Mouse (Mus musculus) hindbrain, embryonic 16.5 days (tissue): ENCODE measurements around the gene Rps26. TPM values are rescaled to one million over a fixed set of nuclear protein-coding genes. Genes with fewer than 3 reads are reported as not detected.

Experiments used
- ATAC-seq: fragments of 200-750 bp; cut with Nextera tagmentation; 2 replicates; pipeline ENCODE4 v1.8.0; 2017; ENCODE audit warnings: moderate TSS enrichment, moderate library complexity
- H3K27ac ChIP-seq: fragments of 300-500 bp; sonication (generic); 2 replicates; pipeline ENCODE4 v1.5.1; 2014; ENCODE audit warnings: low read depth, mild to moderate bottlenecking, control low read depth, low read length, moderate library complexity
- H3K27me3 ChIP-seq: fragments of 300-500 bp; sonication (generic); replicated peaks from 2 replicates; pipeline ENCODE4 v1.6.1; 2014; ENCODE audit warnings: low read length; ENCODE audit not compliant: control insufficient read depth, insufficient read depth
- H3K36me3 ChIP-seq: fragments of 300-500 bp; sonication (generic); 2 replicates; pipeline ENCODE4 v1.6.1; 2014; ENCODE audit warnings: mild to moderate bottlenecking, low read length, moderate library complexity, mixed read lengths; ENCODE audit not compliant: control insufficient read depth, insufficient read depth
- H3K4me1 ChIP-seq: fragments of 300-500 bp; sonication (generic); 2 replicates; pipeline ENCODE4 v1.6.1; 2014; ENCODE audit warnings: low read depth, low read length; ENCODE audit not compliant: control insufficient read depth, insufficient read depth
- H3K4me2 ChIP-seq: fragments of 300-500 bp; sonication (generic); 2 replicates; pipeline ENCODE4 v1.6.1; 2014; ENCODE audit warnings: mild to moderate bottlenecking, low read length, control low read depth, moderate library complexity
- H3K4me3 ChIP-seq: fragments of 300-500 bp; sonication (generic); 2 replicates; pipeline ENCODE4 v1.5.1; 2014; ENCODE audit warnings: mild to moderate bottlenecking, low read length, control low read depth, moderate library complexity
- H3K9ac ChIP-seq: fragments of 300-500 bp; sonication (generic); 2 replicates; pipeline ENCODE4 v1.6.1; 2014; ENCODE audit warnings: low read depth, mild to moderate bottlenecking, control low read depth, low read length, moderate library complexity
- H3K9me3 ChIP-seq: fragments of 300-500 bp; sonication (generic); 2 replicates; pipeline ENCODE4 v1.6.1; 2014; ENCODE audit warnings: mild to moderate bottlenecking, low read length, moderate library complexity; ENCODE audit not compliant: control insufficient read depth
- WGBS: fragments of 180-500 bp; shearing (Covaris S2); extraction: QIAGEN DNeasy Blood & Tissue Kit; methylation state at CpG from one replicate; pipeline ENCODE4 v1.1.7; 2014; 5-methylcytosine and 5-hydroxymethylcytosine counted together
- polyA plus RNA-seq: library from polyadenylated mRNA; unstranded; fragments of >200 nt; fragmentation: Nextera tagmentation; extraction: Ambion mirVana; gene quantifications from 2 replicates; pipeline ENCODE4 v1.2.1, GENCODE M21; 2015

The Rps26 gene
- polyA plus RNA-seq, 1 experiment from 2014 or later, result 313 TPM

DNA sequence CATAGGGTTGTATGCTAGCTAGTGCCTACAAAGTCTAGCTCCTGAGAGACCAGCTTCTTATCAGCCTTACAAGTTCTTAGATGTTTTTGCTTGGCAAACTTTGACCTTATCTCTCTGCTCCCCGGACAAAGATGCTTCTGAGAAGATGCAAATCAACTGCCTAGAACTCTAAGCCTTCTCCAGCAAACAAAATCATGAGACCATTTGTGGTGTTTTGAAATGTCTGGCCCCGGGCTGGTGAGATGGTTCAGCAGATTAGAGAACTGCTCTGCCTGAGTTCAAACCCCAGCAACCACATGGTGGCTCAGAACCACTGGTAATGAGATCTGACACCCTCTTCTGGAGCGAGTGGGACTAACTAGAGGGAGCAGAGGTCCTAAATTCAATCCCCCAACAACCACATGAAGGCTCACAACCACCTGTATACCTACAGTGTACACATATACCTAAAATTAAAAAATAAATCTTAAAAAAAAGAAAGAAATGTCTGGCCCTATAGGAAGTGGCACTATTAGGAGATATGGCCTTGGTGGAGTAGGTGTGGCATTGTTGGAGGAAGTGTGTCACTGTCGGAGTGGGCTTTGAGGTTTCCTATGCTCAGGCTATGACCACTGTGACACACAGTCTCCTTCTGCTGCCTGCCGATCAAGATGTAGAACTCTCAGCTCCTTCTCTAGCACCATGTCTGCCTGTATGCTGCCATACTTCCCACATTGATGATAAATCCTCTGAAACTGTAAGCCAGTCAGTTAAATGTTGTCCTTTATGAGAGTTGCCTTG, 37.1 kb upstream of the Rps26 start:
- WGBS, result 71% methylated on average over 5 of the region's 5 CpGs
- no peak overlapping the region for H3K4me2 ChIP-seq
- H3K9ac ChIP-seq, result no peak overlapping the region

DNA sequence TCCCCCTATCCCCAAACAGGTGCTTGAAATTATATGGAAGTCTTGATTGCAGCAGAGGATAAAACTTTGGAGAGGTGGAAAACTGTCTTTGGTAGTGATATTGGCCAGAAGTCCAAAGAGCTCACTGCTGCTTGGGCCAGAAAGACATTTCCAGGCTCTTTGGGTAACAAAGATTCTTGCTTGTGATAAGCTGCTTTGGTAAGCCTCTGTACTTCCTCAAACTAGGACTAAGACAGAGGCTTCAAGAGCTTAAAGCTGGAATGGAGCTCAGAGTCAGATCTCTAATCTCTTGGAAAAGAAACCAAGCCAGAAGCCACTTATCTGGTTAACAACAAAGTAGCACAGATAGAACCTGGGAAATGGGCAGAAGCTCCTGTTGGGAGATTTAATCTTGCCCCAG, 35.9 kb upstream of the Rps26 start:
- H3K9ac ChIP-seq, result no peak overlapping the region
- no peaks in the 10 kb centered on the region for H3K36me3 ChIP-seq
- no peaks in the 10 kb centered on the region for H3K9me3 ChIP-seq
- H3K4me1 ChIP-seq, result no peaks in the 10 kb centered on the region
- no peaks in the 10 kb centered on the region for H3K27me3 ChIP-seq
- ATAC-seq, result no peak
- H3K4me2 ChIP-seq, result no peak overlapping the region
- H3K4me3 ChIP-seq, result no peak overlapping the region
- no peak overlapping the region for H3K27ac ChIP-seq

More for the DNA sequence above, 37.1 kb upstream of the Rps26 start:
- no peaks in the 10 kb centered on the region for H3K36me3 ChIP-seq
- H3K9me3 ChIP-seq, result no peaks in the 10 kb centered on the region
- H3K4me1 ChIP-seq, result peaks cover 5% of the 10 kb centered on the region
- no peaks in the 10 kb centered on the region for H3K27me3 ChIP-seq
- no peak for ATAC-seq
- H3K27ac ChIP-seq, result no peak overlapping the region
- H3K4me3 ChIP-seq, result no peak overlapping the region

DNA sequence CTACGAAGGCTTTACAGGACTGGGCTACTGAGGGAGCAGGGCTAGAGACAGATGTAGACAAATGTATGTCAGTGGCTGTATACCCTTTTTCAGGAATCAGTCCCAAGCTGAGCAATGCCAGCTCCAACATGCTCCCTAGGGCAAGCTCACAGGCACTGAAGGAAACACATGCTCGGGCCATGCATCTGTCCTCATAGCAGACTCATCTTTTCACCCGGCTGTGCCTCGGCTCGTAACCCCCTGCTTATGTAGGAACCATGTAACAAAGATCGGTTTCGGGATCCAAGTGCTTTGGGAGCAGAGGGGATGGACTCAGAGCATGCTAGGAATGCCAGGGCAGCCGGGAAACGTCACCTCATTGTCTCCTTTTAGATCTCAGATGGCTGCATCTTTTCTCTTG, 32.9 kb upstream of the Rps26 start:
- Histone ChIP-seq H3K27me3 (no peaks in the 10 kb centered on the region), H3K27ac (no peak overlapping the region), H3K4me1 (no peaks in the 10 kb centered on the region), H3K9ac (no peak overlapping the region), H3K4me3 (no peak overlapping the region), H3K36me3 (no peaks in the 10 kb centered on the region), H3K9me3 (no peaks in the 10 kb centered on the region), H3K4me2 (no peak overlapping the region)
- 41% methylated on average over 9 of the region's 9 CpGs for WGBS
- no peak for ATAC-seq

DNA sequence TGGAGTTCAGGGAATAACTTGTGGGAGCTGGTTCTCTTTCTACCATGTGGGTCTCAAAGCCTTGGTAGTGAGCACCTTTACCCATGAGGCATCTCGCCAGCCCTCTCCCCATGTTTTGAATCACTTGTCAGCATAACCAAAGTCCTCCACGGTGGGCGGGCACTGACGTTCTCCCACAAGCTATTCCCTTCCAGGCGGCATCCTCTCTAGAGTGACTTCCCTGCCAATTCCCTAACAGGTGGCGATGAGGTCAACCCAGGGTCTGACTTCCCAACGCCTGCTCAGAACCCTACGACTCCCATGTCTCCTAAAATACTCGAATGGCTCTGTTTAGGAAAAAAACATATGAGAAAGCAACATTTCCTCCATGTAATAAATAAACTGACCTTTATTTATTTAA, 31.3 kb upstream of the Rps26 start:
- Histone ChIP-seq H3K36me3 (no peaks in the 10 kb centered on the region), H3K27me3 (no peaks in the 10 kb centered on the region), H3K9ac (no peak overlapping the region), H3K4me3 (no peak overlapping the region), H3K4me1 (no peaks in the 10 kb centered on the region), H3K9me3 (no peaks in the 10 kb centered on the region), H3K27ac (no peak overlapping the region), H3K4me2 (no peak overlapping the region)
- WGBS, result 53% methylated on average over 9 of the region's 9 CpGs
- ATAC-seq, result no peak

DNA sequence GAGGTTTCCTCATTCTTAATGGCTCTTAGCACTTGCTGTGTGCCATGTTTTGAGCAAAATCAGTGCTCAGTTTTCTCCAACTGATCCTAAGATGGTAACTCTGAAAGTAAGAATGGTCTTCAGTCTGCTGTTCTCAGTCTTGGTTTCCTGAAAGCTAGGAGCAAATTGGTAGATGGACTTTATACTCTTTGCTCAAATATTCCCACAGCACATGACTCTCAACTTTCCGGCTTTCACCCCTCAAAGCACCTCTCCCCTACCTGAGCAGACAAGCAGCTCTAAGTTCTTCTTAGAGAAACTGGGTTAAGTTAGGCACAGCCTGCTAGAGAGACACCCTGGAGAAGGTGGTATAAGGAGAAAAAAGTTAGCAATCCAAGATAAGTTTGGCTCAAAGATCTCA, 30.2 kb upstream of the Rps26 start:
- Histone ChIP-seq H3K27ac (no peak overlapping the region), H3K9ac (no peak overlapping the region), H3K4me1 (no peaks in the 10 kb centered on the region), H3K4me3 (no peak overlapping the region), H3K4me2 (no peak overlapping the region), H3K27me3 (no peaks in the 10 kb centered on the region), H3K36me3 (no peaks in the 10 kb centered on the region), H3K9me3 (no peaks in the 10 kb centered on the region)
- 97% methylated on average over 1 of the region's 1 CpGs for WGBS
- ATAC-seq, result no peak

DNA sequence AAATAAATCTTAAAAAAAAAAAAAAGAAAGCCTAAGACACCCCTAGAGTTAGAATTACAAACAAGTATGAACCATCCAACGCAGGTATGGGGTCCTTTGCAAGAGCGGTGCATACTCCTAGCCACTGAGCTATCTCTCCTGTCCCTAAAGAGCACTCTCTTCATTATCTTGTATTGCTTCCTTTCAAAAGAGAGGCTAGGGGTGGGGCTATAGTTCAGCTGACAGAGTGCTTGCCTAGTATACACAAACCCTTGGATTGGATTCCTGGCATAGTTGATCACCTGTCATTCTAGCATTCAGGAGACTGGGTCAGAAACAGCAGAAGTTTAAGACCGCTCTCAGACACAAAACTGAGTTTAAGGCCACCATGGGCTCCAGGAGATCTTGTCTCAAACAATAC, 28.7 kb upstream of the Rps26 start:
- H3K4me1 ChIP-seq, result no peaks in the 10 kb centered on the region
- no peak overlapping the region for H3K9ac ChIP-seq
- WGBS, result 88% methylated on average over 3 of the region's 3 CpGs
- no peaks in the 10 kb centered on the region for H3K9me3 ChIP-seq
- H3K27ac ChIP-seq, result no peak overlapping the region
- H3K4me2 ChIP-seq, result no peak overlapping the region
- no peak overlapping the region for H3K4me3 ChIP-seq
- no peaks in the 10 kb centered on the region for H3K36me3 ChIP-seq
- no peaks in the 10 kb centered on the region for H3K27me3 ChIP-seq
- no peak for ATAC-seq

DNA sequence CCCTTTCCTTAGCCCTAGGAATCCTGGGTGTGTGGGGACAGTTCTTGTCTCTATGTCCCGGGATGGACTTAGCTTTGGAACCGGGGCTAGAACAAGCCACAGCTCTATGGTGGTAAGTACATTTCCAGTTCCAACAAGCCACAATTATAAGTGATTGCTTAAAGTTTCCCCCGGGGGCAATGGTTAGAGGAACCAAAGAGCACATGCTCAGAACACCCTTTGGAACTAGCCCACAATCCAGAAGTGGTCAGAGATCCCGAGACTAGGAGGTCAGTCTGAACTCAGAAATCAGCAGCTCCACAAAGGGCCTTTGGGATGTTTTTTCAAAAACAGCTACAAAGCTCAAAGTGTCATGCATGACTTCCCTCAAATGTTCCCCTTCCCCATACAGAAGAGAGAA, 27.3 kb upstream of the Rps26 start:
- ATAC-seq, result no peak
- no peaks in the 10 kb centered on the region for H3K4me1 ChIP-seq
- no peaks in the 10 kb centered on the region for H3K27me3 ChIP-seq
- no peak overlapping the region for H3K27ac ChIP-seq
- no peak overlapping the region for H3K4me2 ChIP-seq
- H3K36me3 ChIP-seq, result no peaks in the 10 kb centered on the region
- H3K4me3 ChIP-seq, result no peak overlapping the region
- no peaks in the 10 kb centered on the region for H3K9me3 ChIP-seq
- H3K9ac ChIP-seq, result no peak overlapping the region
- 82% methylated on average over 4 of the region's 4 CpGs for WGBS

DNA sequence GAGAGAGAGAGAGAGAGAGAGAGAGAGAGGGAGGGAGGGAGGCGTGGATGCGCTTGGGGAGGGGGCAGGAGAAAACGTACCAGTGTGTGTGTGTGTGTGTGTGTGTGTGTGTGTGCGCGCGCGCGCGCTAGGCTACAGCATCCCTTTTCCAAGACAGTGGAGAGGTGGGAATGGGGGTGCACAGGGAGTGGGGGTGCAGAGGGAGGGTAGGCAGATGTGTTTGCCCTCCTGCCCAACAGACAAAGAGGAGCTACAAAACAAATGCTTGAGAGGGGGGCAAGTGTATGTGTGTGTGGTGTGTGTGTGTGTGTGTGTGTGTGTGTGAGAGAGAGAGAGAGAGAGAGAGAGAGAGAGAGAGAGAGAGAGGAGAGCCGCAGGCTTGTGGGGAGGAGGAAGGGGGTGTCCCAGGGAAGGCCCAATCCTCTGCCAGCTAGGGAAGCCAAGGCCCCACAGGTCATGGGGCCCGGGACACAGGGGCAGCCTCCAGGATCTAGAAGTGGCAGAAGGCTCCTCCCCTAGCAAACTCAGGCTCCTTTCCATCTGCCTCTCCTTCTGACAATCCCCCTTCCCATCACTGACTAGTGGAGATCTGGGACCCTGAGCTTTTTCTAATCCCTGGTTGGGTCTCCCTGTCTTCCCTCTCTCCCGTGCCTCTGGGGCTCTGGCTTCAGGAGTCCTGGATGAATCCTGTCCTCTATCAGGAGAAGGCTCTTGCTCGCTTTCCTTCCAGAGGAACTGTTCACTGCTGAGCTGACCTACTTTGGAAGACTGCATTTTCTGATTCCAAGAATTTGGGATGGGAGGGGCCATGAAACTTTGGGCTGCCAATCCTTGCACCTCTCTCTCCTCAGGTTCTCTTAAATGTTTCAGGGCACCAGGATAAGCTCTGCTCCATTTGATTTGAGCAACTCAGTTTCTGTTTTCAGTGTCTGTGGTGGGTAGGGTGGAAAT, 19.9 kb upstream of the Rps26 start:
- Histone ChIP-seq H3K36me3 (peaks cover 4% of the 10 kb centered on the region), H3K4me3 (peak overlapping the region; percentile 66), H3K9me3 (no peaks in the 10 kb centered on the region), H3K9ac (peak overlapping the region; percentile 86), H3K4me2 (peak overlapping the region; percentile 75), H3K27me3 (no peaks in the 10 kb centered on the region), H3K4me1 (peaks cover 22% of the 10 kb centered on the region), H3K27ac (peak overlapping the region; percentile 91)
- peak; percentile 69 for ATAC-seq
- WGBS, result 6% methylated on average over 12 of the region's 13 CpGs
